Mouse (Mus musculus): ENCODE results near the gene Fstl3.

Fstl3 gene

GRCm38 (mm10) chr10:79815671-79816494 lies 38.8 kb downstream of the Fstl3 start:
- no peak for DNase-seq

- no peak for DNase-seq
Observed at GRCm38 (mm10) chr10:79817111-79817510, 40.0 kb downstream of the Fstl3 start.

GRCm38 (mm10) chr10:79818225-79818624 lies 41.2 kb downstream of the Fstl3 start:
- no peak for DNase-seq

GRCm38 (mm10) chr10:79819606-79820005 lies 42.5 kb downstream of the Fstl3 start:
- no peak for DNase-seq

GRCm38 (mm10) chr10:79820277-79820676 lies 43.2 kb downstream of the Fstl3 start:
- no peak for DNase-seq

- DNase-seq, result no peak
Observed at GRCm38 (mm10) chr10:79820782-79821181, 43.7 kb downstream of the Fstl3 start, which contains the start of gene Misp. TSS of gene Misp (plus strand) at chr10:79820989.

GRCm38 (mm10) chr10:79821731-79822130 lies 44.7 kb downstream of the Fstl3 start:
- DNase-seq, result no peak

- DNase-seq, result no peak
Observed at GRCm38 (mm10) chr10:79822372-79822771, 45.3 kb downstream of the Fstl3 start.

- no peak for DNase-seq
Observed at GRCm38 (mm10) chr10:79823011-79823410, 45.9 kb downstream of the Fstl3 start.

GRCm38 (mm10) chr10:79824413-79824812 lies 47.3 kb downstream of the Fstl3 start:
- no peak for DNase-seq

- DNase-seq, result no peak
Observed at GRCm38 (mm10) chr10:79831583-79831982, 54.5 kb downstream of the Fstl3 start.
